In genomic region chr4:58671406-58672035, GRCm38 (mm10) we compare ENCODE assay signal across 9 mouse cellular contexts.
DNase-seq lines count a peak whose midpoint lies in the region; ATAC-seq lines count a peak whose summit lies in the region.
"Had no signal": no experiment of that assay in that cellular context is flagged by ENCODE, and none has a peak within 500 bp of the region (broad histone marks: within the 10 kb centered on the region; RNA-seq: fewer than 3 reads in every experiment).

No protein-coding gene starts in this region.

- intact Hi-C loops in heart, postnatal 25 days (cut with DNase I) = no loop called here

- ATAC-seq in heart, embryonic 13.5 days (ENCODE audit: extremely low read depth, insufficient number of reproducible peaks, low FRiP score, low TSS enrichment) = no peak

- H3K27me3 ChIP-seq in heart, embryonic 13.5 days (replicated peaks) = no peaks in the 10 kb centered on the region

- peak overlapping the region; percentile 22 for H3K4me2 ChIP-seq in heart, embryonic 13.5 days

- DNase-seq in heart, postnatal 25 days (ENCODE audit: low spot score) = no peak
- peak; percentile 36 for DNase-seq in ES-CJ7 (ENCODE audit: low read depth, low spot score)
- peak; percentile 80 for DNase-seq in embryo, embryonic 10 days (ENCODE audit: low spot score)
- peak; percentile 58 for DNase-seq in hindlimb bud, embryonic 11.5 days (ENCODE audit: extremely low spot score, low read depth, low spot score)
- no peak for DNase-seq in urinary bladder, adult 18-20 months (ENCODE audit: low spot score in 2 of 2)
- DNase-seq in spleen, postnatal 36 days (ENCODE audit: low spot score in 2 of 2) = no peak
- no peak for DNase-seq in thymus, postnatal 4 days
- DNase-seq: gastrocnemius, postnatal 10 days had no signal

- no peak overlapping the region for H3K4me3 ChIP-seq in heart, embryonic 13.5 days

- H3K4me1 ChIP-seq in heart, embryonic 13.5 days = peaks cover 21% of the 10 kb centered on the region

- H3K27ac ChIP-seq in heart, embryonic 13.5 days (replicated peaks) = no peak overlapping the region

- no peaks in the 10 kb centered on the region for H3K36me3 ChIP-seq in heart, embryonic 13.5 days

- no peak overlapping the region for H3K9ac ChIP-seq in heart, embryonic 13.5 days

- no peaks in the 10 kb centered on the region for H3K9me3 ChIP-seq in heart, embryonic 13.5 days

- 60% methylated on average over 14 of the region's 14 CpGs for WGBS in heart, embryonic 13.5 days

Comparison
In these comparisons a context has a peak if more than half of its experiments do, and no peak if none do; other contexts are left out.
1. DNase-seq: peak in ES-CJ7 (single experiment), embryo, embryonic 10 days (single experiment) and hindlimb bud, embryonic 11.5 days (single experiment); none in heart, postnatal 25 days (single experiment), urinary bladder, adult 18-20 months (0 of 2), spleen, postnatal 36 days (0 of 2) and thymus, postnatal 4 days (single experiment).